Mouse (Mus musculus): ENCODE measurements around the gene Adamts7.

DNA sequence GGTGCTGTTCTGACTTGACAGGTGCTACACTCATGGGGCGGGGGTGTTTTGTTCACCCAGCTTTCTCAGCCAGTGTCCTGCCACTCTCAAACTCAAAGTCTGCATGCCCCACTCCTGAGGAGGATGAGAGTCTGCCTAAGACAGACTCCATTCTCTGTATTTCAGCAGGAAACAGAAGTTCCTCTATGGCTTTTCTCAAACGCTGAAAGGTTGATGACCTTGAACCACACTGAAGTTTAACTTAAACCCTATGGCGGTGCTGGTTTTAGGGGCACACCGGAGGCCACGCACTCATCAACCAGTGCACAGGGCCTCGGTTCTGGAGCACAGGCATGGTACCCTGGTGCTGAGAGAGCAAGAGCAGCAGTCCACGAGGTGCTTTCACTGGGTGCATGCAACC lies 94.4 kb downstream of the Adamts7 start:
- no peak for TF ChIP-seq POLR2A (IDR thresholded peaks at IDR 0.05; ENCODE audit: low read depth, low read length)
- no peak for TF ChIP-seq CTCF (IDR thresholded peaks at IDR 0.05; ENCODE audit: extremely low read depth, insufficient read depth, insufficient read length, insufficient replicate concordance)

Measured in spleen, adult 2 months (tissue).